ENCODE assay signal across 18 mouse cellular contexts in genomic region chr6:33049705-33050420, GRCm38 (mm10). TPM values are rescaled to one million over a fixed set of nuclear protein-coding genes. Genes with fewer than 3 reads are reported as not detected.
A peak's percentile ranks its signal among the peaks of the same experiment; 100 is the strongest.
DNase-seq lines count a peak whose midpoint lies in the region; TF ChIP-seq lines count a peak whose summit lies in the region.
"Had no signal": no experiment of that assay in that cellular context is flagged by ENCODE, and none has a peak within 500 bp of the region (broad histone marks: within the 10 kb centered on the region; RNA-seq: fewer than 3 reads in every experiment).

No protein-coding gene starts in this region.

- DNase-seq in adrenal gland, adult 2 months, result peak; percentile 35
- DNase-seq in adrenal gland, adult 18-20 months (ENCODE audit: low spot score in 2 of 2), result no peak
- no peak for DNase-seq in heart, embryonic 10.5 days (ENCODE audit: low spot score)
- DNase-seq in heart, postnatal 36 days, result no peak
- DNase-seq in brain, embryonic 14.5 days (ENCODE audit: low read depth), result peak; percentile 38
- peak; percentile 25 to 46 for DNase-seq in heart, postnatal 10 days
- DNase-seq in layer of hippocampus, adult 18-20 months (ENCODE audit: low spot score in 2 of 2), result no peak
- no peak for DNase-seq in frontal cortex, postnatal 14 days (ENCODE audit: low spot score in 2 of 2)
- DNase-seq: cerebellum, postnatal 14 days; embryo, embryonic 11 days; gastrocnemius, postnatal 10 days; kidney, postnatal 4 days; liver; liver, postnatal 0 days; lung, postnatal 4 days had no signal

- H3K4me3 ChIP-seq in heart, embryonic 10.5 days, result peak overlapping the region; percentile 5; the same call in 1 of the 2 replicates
- H3K4me3 ChIP-seq: forebrain, embryonic 15.5 days; neural tube, embryonic 12.5 days had no signal

- no peaks in the 10 kb centered on the region for H3K27me3 ChIP-seq in heart, embryonic 10.5 days (ENCODE audit: insufficient read depth, poor library complexity, severe bottlenecking)
- H3K27me3 ChIP-seq: forebrain, embryonic 15.5 days; neural tube, embryonic 12.5 days had no signal

- peaks cover 36% of the 10 kb centered on the region for H3K4me1 ChIP-seq in heart, embryonic 10.5 days
- H3K4me1 ChIP-seq: neural tube, embryonic 12.5 days had no signal

- peaks cover 29% of the 10 kb centered on the region for H3K36me3 ChIP-seq in heart, embryonic 10.5 days

- intact Hi-C loops in heart, postnatal 36 days (cut with DNase I), result no loop called here
- intact Hi-C loops in heart, postnatal 10 days (cut with DNase I), result no loop called here

- TF ChIP-seq POLR2A in brain, embryonic 14.5 days (IDR thresholded peaks at IDR 0.05; ENCODE audit: borderline replicate concordance, extremely low read depth, insufficient read depth, insufficient read length, poor library complexity, severe bottlenecking), result no peak

- TF ChIP-seq CTCF in brain, embryonic 14.5 days (IDR thresholded peaks at IDR 0.05; ENCODE audit: borderline replicate concordance, extremely low read depth, insufficient read depth, insufficient read length), result no peak

- no peaks in the 10 kb centered on the region for H3K9me3 ChIP-seq in heart, embryonic 10.5 days
- H3K9me3 ChIP-seq: forebrain, embryonic 15.5 days; G1E; neural tube, embryonic 12.5 days had no signal

- peak overlapping the region; percentile 29; the same call in 1 of the 2 replicates for H3K27ac ChIP-seq in heart, embryonic 10.5 days
- H3K27ac ChIP-seq: forebrain, embryonic 15.5 days; neural tube, embryonic 12.5 days had no signal

- 75% methylated on average over 6 of the region's 6 CpGs for WGBS in heart, embryonic 10.5 days

RNA-seq across cellular contexts. Expression of gene Chchd3, which starts 10.2 kb away (rescaled TPM):
- 100 to 1,000 TPM; 203 to 235 TPM for total RNA-seq in adrenal gland, adult 2 months (2021)
- 139 and 158 TPM in 2 replicates for polyA plus RNA-seq in adrenal gland, adult 2 months (2012; rRNA removed)
- 100 to 1,000 TPM; 173 to 251 TPM for total RNA-seq in adrenal gland, adult 18-20 months (2021)
- polyA plus RNA-seq in heart, embryonic 10.5 days (2016; fragmentation: Nextera tagmentation; extraction: Ambion mirVana), result 139 and 164 TPM in 2 replicates
- total RNA-seq in heart, postnatal 36 days (2021), result 100 to 1,000 TPM; 572 to 581 TPM
- 84.4 and 85.6 TPM in 2 replicates for polyA plus RNA-seq in brain, embryonic 14.5 days (2012; rRNA removed)
- total RNA-seq in heart, postnatal 10 days (2021), result 100 to 1,000 TPM; 444 to 445 TPM
- 10 to 100 TPM; 87.0 to 92.1 TPM for total RNA-seq in layer of hippocampus, adult 18-20 months (2021)

Comparison
In these comparisons a context has a peak if more than half of its experiments do, and no peak if none do; other contexts are left out.
1. DNase-seq: peak in adrenal gland, adult 2 months (single experiment), brain, embryonic 14.5 days (single experiment) and heart, postnatal 10 days (2 of 2); none in adrenal gland, adult 18-20 months (0 of 2), heart, embryonic 10.5 days (single experiment), heart, postnatal 36 days (0 of 2), layer of hippocampus, adult 18-20 months (0 of 2) and frontal cortex, postnatal 14 days (0 of 2).